Mouse (Mus musculus): Measurements from ENCODE around the gene Disp1. TPM values are rescaled to one million over a fixed set of nuclear protein-coding genes. Genes with fewer than 3 reads are reported as not detected.

Disp1 gene
- 1 to 10 TPM; 5.4 to 7.3 TPM for total RNA-seq (2021)
- long read RNA-seq, experiment 1, full-length matches to known transcripts, result 2 of 3 reads
- long read RNA-seq, experiment 1, partial matches to known transcripts, result 1 of 3 reads
- long read RNA-seq, experiment 1, other reads (novel, unspliced or antisense), result 0 of 3 reads
- long read RNA-seq, experiment 2, partial matches to known transcripts, result 4 of 6 reads
- long read RNA-seq, experiment 2, other reads (novel, unspliced or antisense), result 1 of 6 reads

DNA sequence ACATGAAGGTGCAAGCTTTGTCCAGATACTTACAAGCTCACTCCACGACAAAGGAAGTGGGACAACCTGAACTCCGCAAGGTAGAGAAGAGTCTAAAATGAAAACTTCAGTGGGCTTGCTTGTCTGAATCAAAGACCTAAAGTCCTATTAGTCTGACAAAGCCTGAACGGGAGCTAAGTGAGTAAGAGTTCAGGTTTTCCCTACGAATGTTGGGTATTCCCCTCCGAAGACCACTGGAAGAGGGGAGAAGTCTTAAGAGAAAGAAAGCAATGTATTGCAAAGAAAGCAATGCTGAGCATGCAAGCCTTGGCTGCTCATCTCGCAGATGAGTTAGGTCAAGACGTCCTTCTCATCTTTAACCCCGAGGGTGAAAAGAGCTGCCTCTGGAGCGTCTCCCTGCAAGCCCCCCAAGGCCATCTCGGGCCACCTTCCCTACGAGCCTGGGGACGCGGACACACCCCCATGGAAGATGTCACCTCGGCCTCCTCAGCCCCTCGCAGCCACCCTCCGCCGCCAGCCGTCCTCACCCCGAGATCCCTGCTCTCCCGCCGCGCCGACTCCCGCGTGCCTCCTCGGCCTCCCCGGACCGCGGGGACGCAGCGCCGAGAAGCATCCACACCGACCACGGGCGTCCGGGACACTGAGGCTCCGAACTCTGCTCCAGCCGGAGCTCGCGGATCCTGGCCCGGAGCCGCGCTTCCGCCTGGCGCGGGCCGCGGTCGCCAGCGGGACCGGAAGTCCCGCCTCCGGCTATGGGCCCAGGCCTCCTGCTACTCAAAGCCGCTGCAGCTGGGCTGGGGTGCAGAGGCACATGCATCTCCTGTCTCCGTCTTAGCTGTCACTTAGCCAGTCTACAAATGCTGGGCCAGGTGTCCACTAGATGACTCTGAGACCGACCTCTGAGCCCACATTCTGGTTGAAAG lies at the start of gene Disp1:
Gene Disp1, minus strand, starts transcription at position 727 of the 923 bp plus-strand sequence.
- intact Hi-C loops (cut with DNase I; ENCODE audit: low total_unique reads), result no loop called here
- DNase-seq, result peak; percentile 79

DNA sequence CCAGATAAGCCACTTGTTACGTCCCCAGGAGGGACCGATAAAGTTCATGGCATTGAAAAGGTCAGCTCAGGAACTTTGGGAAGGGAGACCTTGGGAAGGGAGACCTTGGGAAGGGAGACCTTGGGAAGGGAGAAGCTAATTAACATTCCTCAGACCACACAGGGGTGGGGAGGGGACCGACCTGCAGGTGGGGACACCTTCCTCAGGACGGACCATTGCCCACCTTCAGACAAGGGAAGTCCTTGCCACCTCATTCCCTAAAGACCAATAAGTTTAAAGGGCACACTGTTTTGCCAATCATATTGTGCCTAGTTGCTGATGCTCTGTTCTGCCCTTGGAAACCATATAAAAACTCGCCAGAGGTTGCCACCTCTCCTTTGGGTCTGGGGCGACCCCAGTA lies 46.3 kb upstream of the Disp1 start:
- DNase-seq, result no peak
- intact Hi-C loops (cut with DNase I; ENCODE audit: low total_unique reads), result no loop called here

DNA sequence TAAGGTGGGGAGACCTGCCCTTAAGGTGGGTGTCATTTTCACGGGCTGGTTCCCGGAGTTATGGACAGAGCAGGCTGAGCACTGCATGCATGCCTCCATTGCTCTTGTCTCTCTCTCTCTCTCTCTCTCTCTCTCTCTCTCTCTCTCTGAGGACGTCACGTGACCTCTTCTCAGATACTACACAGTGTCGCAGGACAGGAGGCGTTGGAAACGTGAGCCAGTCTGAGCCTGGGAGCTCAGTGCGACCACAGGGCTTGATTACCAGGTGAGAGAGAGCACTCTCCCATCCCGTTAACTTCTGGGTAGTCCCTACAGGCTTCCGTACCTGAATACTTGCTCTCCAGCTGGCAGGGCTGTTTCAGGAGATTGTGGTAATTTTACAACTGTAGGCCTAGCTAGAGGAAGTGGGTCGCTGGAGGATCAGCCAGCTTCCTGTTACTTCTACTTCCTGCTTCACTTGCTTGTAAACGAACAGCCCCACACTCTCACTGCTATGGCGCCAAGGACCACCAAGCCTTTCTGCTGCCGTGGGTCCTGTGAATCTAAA lies 44.7 kb upstream of the Disp1 start:
- intact Hi-C loops (cut with DNase I; ENCODE audit: low total_unique reads), result no loop called here
- DNase-seq, result no peak

DNA sequence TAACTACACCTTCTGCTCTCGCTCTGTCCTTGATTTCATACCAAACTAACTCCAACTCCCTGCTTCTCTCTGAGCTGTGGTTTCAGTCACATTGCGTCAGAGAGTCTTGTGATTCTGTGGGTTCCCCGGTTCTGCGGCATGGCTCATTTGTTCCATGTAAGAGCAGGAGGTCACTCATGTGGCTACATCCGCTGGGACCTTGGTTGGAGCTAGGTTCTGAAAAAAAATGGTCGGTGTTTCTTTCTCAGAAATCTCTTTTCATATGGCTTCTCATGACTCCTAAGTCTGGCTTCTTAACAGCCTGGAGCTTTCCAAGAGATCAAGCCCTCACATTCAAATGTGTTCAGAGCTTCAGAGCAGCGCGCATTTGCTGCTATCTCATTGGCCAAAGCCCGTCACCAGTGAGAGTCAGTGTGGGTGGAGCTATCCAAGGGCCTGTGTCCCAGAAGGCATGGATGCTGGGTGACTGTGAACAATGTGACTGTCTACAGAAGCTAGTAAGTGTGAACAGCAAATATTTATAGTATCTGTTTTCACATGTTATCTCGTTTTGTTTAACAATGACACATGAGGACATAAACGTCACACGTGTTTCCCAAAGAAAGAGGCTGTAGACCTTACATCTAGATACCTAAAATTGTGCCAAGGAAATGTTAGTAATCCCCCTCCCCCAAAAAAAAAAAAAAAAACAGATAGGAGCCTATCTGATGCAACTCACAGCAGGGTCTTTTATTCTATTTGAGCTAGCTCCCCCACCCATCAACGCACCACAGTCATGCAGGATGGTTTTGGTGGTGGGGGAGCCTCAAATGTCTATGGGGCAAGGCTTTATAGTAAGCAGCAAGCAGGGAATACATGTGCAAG lies 43.1 kb upstream of the Disp1 start:
- intact Hi-C loops (cut with DNase I; ENCODE audit: low total_unique reads), result no loop called here
- no peak for DNase-seq

DNA sequence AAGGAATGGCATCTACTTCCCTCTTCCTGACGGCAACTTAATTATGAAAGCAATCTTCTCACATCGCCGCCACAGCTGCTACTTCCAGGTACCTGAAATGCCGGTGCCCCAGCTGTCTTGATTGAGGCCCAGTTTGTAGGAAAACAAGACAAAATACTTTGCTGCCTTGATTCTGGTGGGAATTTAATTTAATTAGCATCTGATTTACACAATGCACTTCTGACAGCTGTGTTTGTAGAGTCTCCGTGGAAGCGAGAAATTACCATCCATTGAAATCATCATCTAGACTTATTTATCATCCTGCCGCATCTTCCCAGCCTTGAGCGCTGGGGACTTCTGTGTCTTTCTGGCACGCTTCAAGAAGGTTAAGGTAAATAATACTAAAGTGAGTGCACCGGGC lies 31.3 kb upstream of the Disp1 start:
- intact Hi-C loops (cut with DNase I; ENCODE audit: low total_unique reads), result no loop called here
- DNase-seq, result no peak

DNA sequence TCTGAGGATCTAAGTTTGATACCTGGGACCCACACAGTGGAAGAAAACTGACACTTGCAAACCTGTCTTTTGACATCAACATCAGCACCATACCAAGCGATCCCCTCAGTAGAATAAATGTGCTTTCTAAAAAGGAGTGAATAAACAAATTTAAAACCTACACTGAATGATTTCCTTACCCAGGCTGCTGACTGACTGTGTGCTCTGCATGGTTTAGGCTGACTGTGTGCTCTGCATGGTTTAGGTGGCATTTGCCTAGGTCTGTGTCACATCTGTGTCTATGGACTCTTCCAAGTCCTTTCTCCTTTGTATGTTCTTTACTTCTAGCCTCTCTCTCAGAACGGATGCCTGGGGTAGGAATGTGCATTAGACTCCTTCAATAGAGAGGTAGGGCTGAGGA lies 30.5 kb upstream of the Disp1 start:
- no peak for DNase-seq
- intact Hi-C loops (cut with DNase I; ENCODE audit: low total_unique reads), result no loop called here

DNA sequence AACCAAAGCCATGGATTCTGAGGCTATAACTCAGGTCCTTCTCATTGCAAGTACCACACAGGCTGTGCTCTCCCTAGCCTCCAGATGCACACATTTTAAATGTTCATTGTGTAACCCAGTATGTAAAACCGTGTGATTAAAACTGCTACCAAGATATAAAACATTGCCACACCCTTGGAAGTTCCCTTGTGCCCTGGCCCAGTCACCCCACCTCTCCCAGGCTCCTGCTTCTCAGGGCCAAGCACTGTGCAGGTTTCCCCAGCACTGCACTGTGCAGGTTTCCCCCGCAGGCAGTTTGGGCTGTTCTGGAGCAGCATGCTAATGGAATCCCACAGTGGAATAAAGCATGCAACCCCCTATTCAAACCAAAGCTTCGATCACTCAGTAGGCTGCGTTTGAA lies 29.3 kb upstream of the Disp1 start:
- intact Hi-C loops (cut with DNase I; ENCODE audit: low total_unique reads), result no loop called here
- DNase-seq, result no peak

DNA sequence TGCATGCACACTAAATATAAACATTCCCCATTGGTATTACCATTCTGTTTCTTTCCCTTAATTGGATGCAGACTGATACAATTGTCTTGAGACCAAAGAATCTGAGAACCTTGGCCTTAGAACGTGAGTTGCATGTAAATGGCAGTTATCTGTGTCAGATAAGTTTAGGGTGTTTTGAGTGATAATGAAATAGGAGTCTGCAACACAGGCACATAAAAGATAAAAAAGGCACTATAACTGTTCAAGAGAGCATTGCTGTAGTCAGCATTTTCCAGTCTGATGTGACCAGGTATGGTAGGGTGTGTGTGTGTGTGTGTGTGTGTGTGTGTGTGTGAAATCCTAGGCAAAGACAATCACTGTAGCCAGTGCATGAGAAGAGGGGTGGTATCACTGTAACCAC lies 26.8 kb upstream of the Disp1 start:
- DNase-seq, result no peak
- intact Hi-C loops (cut with DNase I; ENCODE audit: low total_unique reads), result no loop called here

DNA sequence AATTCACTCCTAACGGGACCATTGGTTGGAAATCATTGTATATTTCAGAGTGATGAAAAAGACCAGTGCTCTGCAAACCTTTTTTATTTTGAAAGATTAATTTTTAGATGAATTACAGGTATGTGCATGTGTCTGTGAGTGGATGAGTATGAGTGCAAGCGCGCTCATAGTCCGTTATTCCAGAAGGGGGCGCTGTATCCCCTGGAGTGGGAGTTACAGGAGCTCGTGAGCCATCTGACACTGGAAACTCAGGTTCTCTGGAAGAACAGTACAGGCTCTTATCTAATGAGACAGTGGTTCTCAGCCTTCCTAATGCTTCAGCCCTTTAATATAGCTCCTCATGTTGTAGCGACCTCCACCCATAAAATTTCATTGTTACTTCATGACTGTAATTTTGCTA lies 22.0 kb upstream of the Disp1 start:
- DNase-seq, result no peak
- intact Hi-C loops (cut with DNase I; ENCODE audit: low total_unique reads), result no loop called here

DNA sequence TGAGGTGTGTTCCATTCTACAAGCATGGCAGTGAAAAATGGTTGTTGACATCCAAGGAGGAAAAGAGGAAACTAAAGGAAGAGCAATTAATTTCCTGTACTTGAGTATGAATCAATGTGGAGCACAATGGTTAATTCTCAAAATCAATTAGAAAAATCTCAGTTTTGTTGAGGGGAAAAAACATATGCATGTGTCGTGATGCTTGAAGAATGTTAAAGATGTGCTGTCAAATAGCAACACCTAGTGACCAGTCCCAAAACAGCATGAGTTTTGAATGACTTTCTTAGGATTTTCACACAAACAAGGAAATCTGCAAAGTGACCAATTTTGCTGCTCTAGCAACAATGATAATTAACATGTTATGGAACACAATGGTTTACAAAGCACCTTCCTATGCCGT lies 16.6 kb upstream of the Disp1 start:
- intact Hi-C loops (cut with DNase I; ENCODE audit: low total_unique reads), result loop anchor here (10.0 kb wide), 1 partner anchor 683 kb away; no protein-coding TSS in a partner anchor
- DNase-seq, result no peak

DNA sequence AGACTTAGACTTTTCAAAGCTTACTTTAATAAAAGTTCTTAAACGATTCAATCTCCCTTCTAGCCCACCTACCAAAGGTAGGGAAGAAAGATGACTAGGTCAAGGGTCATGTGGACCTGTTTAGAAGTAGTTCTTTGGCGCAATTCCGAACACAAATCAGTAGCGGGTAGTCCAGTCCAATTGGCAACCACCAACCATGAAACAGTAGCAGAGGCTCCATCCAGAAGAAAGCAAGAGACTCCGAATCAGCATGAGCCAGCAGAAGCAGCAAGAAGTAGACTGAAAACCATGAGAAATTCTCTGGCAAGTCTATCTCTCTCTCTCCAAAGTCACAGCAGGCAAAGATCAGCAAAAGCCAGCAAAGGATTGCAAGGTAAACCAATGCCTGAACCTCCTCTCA lies 15.1 kb upstream of the Disp1 start:
- DNase-seq, result no peak
- intact Hi-C loops (cut with DNase I; ENCODE audit: low total_unique reads), result loop anchor here (10.0 kb wide), 1 partner anchor 682 kb away; no protein-coding TSS in a partner anchor

DNA sequence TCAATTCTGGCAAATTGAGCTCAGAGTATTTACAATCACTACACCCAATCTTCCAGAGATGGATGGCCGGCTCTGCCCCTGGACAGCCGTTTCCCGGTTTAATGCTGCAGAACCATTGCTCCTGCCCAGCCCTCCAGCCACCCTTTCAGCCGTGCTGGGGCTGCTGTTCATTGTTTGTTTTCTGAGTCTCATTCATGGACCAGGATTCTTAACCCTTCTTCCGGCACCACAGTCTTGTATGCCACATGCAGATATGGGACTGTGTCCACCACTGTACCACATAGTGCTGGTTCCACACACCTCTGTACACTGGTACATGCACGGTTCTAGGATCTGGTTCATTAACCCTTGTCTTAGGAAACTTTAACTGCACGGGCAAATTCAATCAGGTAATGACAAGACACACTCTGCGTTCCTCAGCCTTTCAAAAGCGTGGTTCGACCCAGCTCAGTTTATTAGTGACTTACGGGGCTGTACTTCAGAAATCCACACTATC lies 12.4 kb upstream of the Disp1 start:
- intact Hi-C loops (cut with DNase I; ENCODE audit: low total_unique reads), result loop anchor here (10.0 kb wide), 1 partner anchor 679 kb away; no protein-coding TSS in a partner anchor
- DNase-seq, result no peak

DNA sequence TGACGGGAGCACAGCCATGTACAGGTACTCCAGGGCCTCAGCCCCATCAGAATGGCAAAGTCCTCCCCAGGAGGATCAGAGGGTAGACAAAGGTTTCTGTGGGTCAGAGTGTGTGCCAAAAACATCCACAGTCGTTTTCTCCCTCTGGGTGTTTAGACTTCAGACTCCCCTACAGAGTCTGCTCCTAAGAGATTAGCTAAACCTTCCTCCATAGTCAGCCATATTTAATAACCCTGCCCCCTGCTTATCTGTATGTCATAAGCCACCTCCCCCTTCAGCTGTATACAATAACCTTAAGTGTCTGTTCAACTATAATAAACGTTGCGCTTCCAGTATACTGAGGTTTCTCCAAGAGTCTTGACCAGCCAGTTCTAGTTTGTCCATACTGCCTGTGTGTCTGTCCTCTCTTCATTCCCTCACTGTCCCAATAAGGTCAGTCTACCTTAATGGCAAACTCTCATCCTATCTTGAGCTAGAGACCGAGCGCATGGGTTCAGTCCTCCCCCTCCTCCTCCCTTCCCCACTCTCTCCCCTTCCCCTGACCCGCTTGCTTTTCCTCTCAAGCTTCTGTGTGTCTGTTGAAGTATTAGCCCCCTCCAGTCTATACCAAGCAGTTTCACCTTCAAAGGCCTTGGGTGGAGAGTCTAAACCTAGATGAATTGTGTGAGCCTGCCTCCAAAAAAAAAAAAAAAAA lies 11.8 kb upstream of the Disp1 start:
- DNase-seq, result no peak
- intact Hi-C loops (cut with DNase I; ENCODE audit: low total_unique reads), result loop anchor here (10.0 kb wide), 1 partner anchor 678 kb away; no protein-coding TSS in a partner anchor

DNA sequence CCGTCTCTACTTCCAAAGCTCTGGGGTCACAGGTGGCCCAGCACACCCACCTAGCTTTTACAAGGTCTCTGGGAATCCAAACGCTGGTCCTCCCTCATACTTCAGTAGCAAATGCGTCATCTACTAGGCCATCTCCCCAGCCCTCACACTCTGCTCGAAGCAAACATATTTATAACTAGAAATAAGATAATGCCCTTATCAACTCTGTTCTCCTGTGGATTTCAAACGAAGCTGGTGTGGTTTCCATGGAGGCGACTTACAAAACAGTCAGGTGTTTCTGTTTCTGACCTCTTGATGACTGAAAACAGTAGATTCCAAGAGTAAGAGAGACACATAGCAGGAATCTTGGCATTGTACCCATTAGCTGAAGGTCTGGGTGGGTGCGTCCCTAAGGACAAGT lies 6.1 kb upstream of the Disp1 start:
- DNase-seq, result no peak
- intact Hi-C loops (cut with DNase I; ENCODE audit: low total_unique reads), result no loop called here

DNA sequence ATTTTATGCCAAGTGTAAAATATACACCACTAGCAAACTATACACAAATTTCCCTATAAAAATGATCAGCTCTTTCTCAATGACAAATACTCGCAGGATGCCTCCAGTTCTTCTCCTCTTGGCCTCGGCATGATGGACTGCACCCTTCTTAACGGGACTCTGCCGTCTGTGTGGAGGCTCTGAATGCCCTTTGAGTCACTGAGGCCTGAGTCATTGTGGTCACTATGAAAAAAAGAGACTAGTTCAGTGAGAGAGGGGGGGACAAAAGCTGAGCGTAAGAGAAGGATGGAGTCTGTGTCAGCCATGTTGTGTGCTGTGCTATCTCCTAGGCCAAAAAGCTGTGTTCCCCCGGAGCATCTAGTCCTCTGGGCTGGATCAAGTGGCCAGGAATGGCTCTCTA lies 2.3 kb downstream of the Disp1 start:
- DNase-seq, result no peak

DNA sequence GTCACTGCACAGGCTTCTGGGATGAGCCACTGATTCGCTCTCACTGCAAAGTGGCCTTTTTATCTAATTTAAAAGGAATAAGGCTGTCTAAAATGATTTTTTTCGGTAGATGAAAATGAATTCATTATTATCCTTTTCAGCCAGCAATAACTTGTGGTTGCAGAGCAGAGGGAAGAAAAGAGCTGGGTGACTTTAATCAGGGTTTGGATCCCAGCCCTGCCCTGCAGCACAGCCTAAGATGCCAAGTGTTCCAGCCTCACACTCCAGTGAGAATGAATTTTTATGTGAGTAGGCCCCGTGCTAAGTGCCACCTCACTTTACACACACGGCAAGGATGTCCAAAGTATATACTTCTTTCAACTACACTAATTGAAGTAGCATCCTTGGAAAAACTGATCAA lies 4.6 kb downstream of the Disp1 start:
- no peak for DNase-seq
- intact Hi-C loops (cut with DNase I; ENCODE audit: low total_unique reads), result loop anchor here (10.0 kb wide), 1 partner anchor 72 kb away; no protein-coding TSS in a partner anchor

More for the DNA sequence above, 2.3 kb downstream of the Disp1 start:
- intact Hi-C loops (cut with DNase I; ENCODE audit: low total_unique reads), result loop anchor here (10.0 kb wide), 1 partner anchor 74 kb away; no protein-coding TSS in a partner anchor

DNA sequence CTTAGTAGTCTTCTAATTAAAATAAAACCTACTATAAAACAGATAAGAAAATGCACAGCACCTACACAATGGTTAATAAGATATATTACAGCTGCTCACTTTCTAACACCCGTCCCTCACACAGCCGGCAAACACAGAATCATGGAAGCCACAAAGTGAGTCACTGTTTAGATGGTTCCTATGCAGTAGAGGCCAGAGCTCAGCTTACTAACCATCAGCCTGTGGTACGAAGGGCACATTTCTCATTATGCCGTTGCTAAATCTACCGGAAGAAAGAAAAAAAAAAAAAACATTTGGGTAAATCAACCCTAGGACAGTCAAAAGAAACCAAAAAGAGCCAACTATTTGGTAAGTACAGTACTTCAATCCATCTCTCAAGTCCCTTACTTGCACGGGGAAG lies 5.6 kb downstream of the Disp1 start:
- intact Hi-C loops (cut with DNase I; ENCODE audit: low total_unique reads), result loop anchor here (10.0 kb wide), 1 partner anchor 71 kb away; no protein-coding TSS in a partner anchor
- no peak for DNase-seq

DNA sequence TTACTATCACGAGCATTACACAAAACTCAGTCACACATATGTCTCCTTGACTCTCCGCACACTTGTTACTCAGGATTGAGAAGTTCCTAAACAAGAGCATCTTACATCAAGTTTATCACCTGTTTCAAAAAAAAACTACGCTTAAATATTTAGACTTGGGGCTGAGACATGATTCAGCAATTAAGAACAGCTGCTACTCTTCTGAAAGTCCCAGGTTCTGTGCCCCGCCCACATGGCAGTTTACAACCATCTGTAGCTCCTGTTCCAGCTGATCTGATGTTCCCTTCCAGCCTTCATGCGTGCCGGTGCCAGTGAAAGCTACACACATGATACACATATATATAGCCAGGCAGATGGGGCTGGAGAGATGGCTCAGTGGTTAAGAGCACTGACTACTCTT lies 7.5 kb downstream of the Disp1 start:
- intact Hi-C loops (cut with DNase I; ENCODE audit: low total_unique reads), result loop anchor here (10.0 kb wide), 1 partner anchor 69 kb away; no protein-coding TSS in a partner anchor

More for the DNA sequence above, 7.5 kb downstream of the Disp1 start:
- DNase-seq, result no peak
